Mouse (Mus musculus) liver, postnatal 0 days (tissue): ENCODE results near the gene Mmab.

ENCODE experiments used
- CTCF ChIP-seq: sonication (generic); IDR thresholded peaks from 2 replicates; pipeline ENCODE4 v1.5.1; 2016; ENCODE audit warnings: antibody characterized with exemption, low read depth
- EP300 ChIP-seq: IDR thresholded peaks from 2 replicates; pipeline ENCODE4 v1.6.1; 2016; ENCODE audit warnings: antibody characterized with exemption, low read depth, mild to moderate bottlenecking

- no peak for TF ChIP-seq CTCF
- TF ChIP-seq EP300 = no peak
Observed at GRCm38 (mm10) chr5:114416855-114417254, 27.0 kb downstream of the Mmab start.
